Mouse (Mus musculus): ENCODE measurements around the gene Fabp6. TPM values are rescaled to one million over a fixed set of nuclear protein-coding genes. Genes with fewer than 3 reads are reported as not detected.

The Fabp6 gene
- not detected in 2 replicates for polyA plus RNA-seq (2012; ENCODE audit: insufficient read depth, insufficient read length, low replicate concordance, missing spikeins)

- Histone ChIP-seq H3K27ac (ENCODE audit: insufficient read depth, low read depth, low read length) (no peak within 1 kb of the TSS), H3K4me1 (ENCODE audit: control insufficient read depth, insufficient read depth, low read length) (no peaks in the 10 kb centered on the region), H3K4me3 (ENCODE audit: insufficient read depth, low read depth, low read length) (no peak within 1 kb of the TSS)
- 94% methylated on average over 5 of the region's 5 CpGs for WGBS
- TF ChIP-seq CTCF (IDR thresholded peaks at IDR 0.05; ENCODE audit: insufficient read depth, low read depth, low read length), result no peak
- TF ChIP-seq POLR2A (IDR thresholded peaks at IDR 0.05; ENCODE audit: insufficient read depth, low read depth, low read length), result no peak
These were observed at the start of gene Fabp6 for GRCm38 (mm10) chr11:43601440-43601839. Gene Fabp6, minus strand, starts transcription at chr11:43601540.

GRCm38 (mm10) chr11:43645286-43645685 is 43.9 kb upstream of the Fabp6 start:
- no peak overlapping the region for H3K4me3 ChIP-seq (ENCODE audit: insufficient read depth, low read depth, low read length)
- TF ChIP-seq CTCF (IDR thresholded peaks at IDR 0.05; ENCODE audit: insufficient read depth, low read depth, low read length) (no peak), POLR2A (IDR thresholded peaks at IDR 0.05; ENCODE audit: insufficient read depth, low read depth, low read length) (no peak)
- WGBS, result 89% methylated on average over 3 of the region's 3 CpGs
- peaks cover 6% of the 10 kb centered on the region for H3K4me1 ChIP-seq (ENCODE audit: control insufficient read depth, insufficient read depth, low read length)
- H3K27ac ChIP-seq (ENCODE audit: insufficient read depth, low read depth, low read length), result no peak overlapping the region

GRCm38 (mm10) chr11:43643180-43643591 is 41.8 kb upstream of the Fabp6 start:
- 9% methylated on average over 2 of the region's 2 CpGs for WGBS
- H3K4me1 ChIP-seq (ENCODE audit: control insufficient read depth, insufficient read depth, low read length), result peaks cover 6% of the 10 kb centered on the region
- no peak overlapping the region for H3K4me3 ChIP-seq (ENCODE audit: insufficient read depth, low read depth, low read length)
- no peak overlapping the region for H3K27ac ChIP-seq (ENCODE audit: insufficient read depth, low read depth, low read length)
- TF ChIP-seq CTCF (IDR thresholded peaks at IDR 0.05; ENCODE audit: insufficient read depth, low read depth, low read length), result no peak
- TF ChIP-seq POLR2A (IDR thresholded peaks at IDR 0.05; ENCODE audit: insufficient read depth, low read depth, low read length), result no peak

GRCm38 (mm10) chr11:43638486-43638885 is 37.1 kb upstream of the Fabp6 start:
- WGBS, result 98% methylated on average over 3 of the region's 3 CpGs

GRCm38 (mm10) chr11:43636761-43637160 is 35.4 kb upstream of the Fabp6 start:
- no peak overlapping the region for H3K27ac ChIP-seq (ENCODE audit: insufficient read depth, low read depth, low read length)
- TF ChIP-seq POLR2A (IDR thresholded peaks at IDR 0.05; ENCODE audit: insufficient read depth, low read depth, low read length), result no peak
- no peak for TF ChIP-seq CTCF (IDR thresholded peaks at IDR 0.05; ENCODE audit: insufficient read depth, low read depth, low read length)

More at GRCm38 (mm10) chr11:43638486-43638885, 37.1 kb upstream of the Fabp6 start:
- no peak overlapping the region for H3K27ac ChIP-seq (ENCODE audit: insufficient read depth, low read depth, low read length)
- H3K4me1 ChIP-seq (ENCODE audit: control insufficient read depth, insufficient read depth, low read length), result peaks cover 14% of the 10 kb centered on the region
- no peak for TF ChIP-seq CTCF (IDR thresholded peaks at IDR 0.05; ENCODE audit: insufficient read depth, low read depth, low read length)
- no peak for TF ChIP-seq POLR2A (IDR thresholded peaks at IDR 0.05; ENCODE audit: insufficient read depth, low read depth, low read length)
- no peak overlapping the region for H3K4me3 ChIP-seq (ENCODE audit: insufficient read depth, low read depth, low read length)

DNA sequence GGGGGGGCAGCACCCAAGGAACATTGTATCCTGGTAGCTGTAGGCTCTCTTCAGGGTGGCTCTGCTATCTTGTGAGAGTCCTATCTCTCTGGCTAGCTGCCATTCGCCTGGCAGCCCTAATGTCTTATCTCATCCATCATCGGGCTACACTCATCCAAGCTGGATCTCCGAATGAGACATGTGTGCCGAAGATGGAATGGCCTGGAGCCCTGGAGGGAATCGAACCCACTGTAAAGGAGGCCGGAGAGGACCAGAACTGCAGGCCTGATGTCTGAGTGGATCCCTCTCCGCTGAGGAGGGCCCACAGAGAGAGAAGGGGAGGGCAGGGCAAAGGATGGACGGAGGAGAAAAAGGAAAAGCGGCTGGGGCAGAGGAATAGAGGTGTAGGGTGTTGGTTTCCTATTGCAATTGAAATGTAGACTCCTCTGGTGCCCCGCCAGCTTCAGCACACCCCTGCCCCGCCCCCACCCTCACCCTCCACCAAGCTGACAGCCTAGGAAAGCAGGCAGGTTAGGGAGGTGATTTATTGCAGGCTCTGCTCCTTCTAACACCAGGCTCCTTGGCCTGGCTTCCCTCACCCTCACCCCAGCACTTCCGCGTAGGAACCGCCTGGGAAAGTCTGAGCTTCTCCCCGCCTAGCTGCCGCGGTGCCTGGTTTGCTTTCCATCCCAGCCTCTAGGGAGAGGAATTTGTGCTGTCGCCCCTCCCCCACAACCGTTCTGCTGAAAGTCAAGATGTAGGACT is 32.5 kb upstream of the Fabp6 start:
- TF ChIP-seq CTCF (IDR thresholded peaks at IDR 0.05; ENCODE audit: insufficient read depth, low read depth, low read length) (no peak), POLR2A (IDR thresholded peaks at IDR 0.05; ENCODE audit: insufficient read depth, low read depth, low read length) (no peak)
- Histone ChIP-seq H3K27ac (ENCODE audit: insufficient read depth, low read depth, low read length) (no peak overlapping the region), H3K4me3 (ENCODE audit: insufficient read depth, low read depth, low read length) (no peak overlapping the region), H3K4me1 (ENCODE audit: control insufficient read depth, insufficient read depth, low read length) (peaks cover 18% of the 10 kb centered on the region)
- 38% methylated on average over 19 of the region's 19 CpGs for WGBS

More at GRCm38 (mm10) chr11:43636761-43637160, 35.4 kb upstream of the Fabp6 start:
- 72% methylated on average over 4 of the region's 4 CpGs for WGBS
- H3K4me3 ChIP-seq (ENCODE audit: insufficient read depth, low read depth, low read length), result no peak overlapping the region
- H3K4me1 ChIP-seq (ENCODE audit: control insufficient read depth, insufficient read depth, low read length), result peaks cover 18% of the 10 kb centered on the region

GRCm38 (mm10) chr11:43633165-43633564 is 31.8 kb upstream of the Fabp6 start:
- no peak overlapping the region for H3K4me3 ChIP-seq (ENCODE audit: insufficient read depth, low read depth, low read length)
- H3K27ac ChIP-seq (ENCODE audit: insufficient read depth, low read depth, low read length), result no peak overlapping the region
- peaks cover 18% of the 10 kb centered on the region for H3K4me1 ChIP-seq (ENCODE audit: control insufficient read depth, insufficient read depth, low read length)
- 77% methylated on average over 6 of the region's 6 CpGs for WGBS
- no peak for TF ChIP-seq CTCF (IDR thresholded peaks at IDR 0.05; ENCODE audit: insufficient read depth, low read depth, low read length)
- TF ChIP-seq POLR2A (IDR thresholded peaks at IDR 0.05; ENCODE audit: insufficient read depth, low read depth, low read length), result no peak

DNA sequence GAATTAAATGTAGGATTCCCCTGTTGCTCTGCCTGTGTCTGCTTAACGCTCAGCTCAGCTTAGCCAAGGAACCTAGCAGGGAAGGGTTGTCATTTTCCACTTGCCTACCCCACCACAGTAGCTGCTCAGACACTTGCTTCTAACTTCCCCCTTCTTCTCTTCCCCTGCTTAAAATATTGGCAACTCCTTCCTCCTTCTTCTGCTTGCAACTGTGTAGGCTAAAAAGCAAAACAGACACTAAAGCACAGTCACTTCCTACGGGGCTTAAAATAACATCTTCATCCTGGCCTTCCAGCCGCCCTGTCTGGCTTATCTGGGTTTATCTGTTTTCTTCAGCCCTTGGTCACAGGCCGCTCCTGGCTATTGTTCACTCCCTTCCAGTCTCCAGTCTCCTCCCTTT is 31.2 kb upstream of the Fabp6 start:
- Histone ChIP-seq H3K4me3 (ENCODE audit: insufficient read depth, low read depth, low read length) (no peak overlapping the region), H3K27ac (ENCODE audit: insufficient read depth, low read depth, low read length) (peak overlapping the region; percentile 64), H3K4me1 (ENCODE audit: control insufficient read depth, insufficient read depth, low read length) (peaks cover 18% of the 10 kb centered on the region)
- 37% methylated on average over 4 of the region's 4 CpGs for WGBS
- no peak for TF ChIP-seq POLR2A (IDR thresholded peaks at IDR 0.05; ENCODE audit: insufficient read depth, low read depth, low read length)
- TF ChIP-seq CTCF (IDR thresholded peaks at IDR 0.05; ENCODE audit: insufficient read depth, low read depth, low read length), result no peak

- no peak for TF ChIP-seq POLR2A (IDR thresholded peaks at IDR 0.05; ENCODE audit: insufficient read depth, low read depth, low read length)
- TF ChIP-seq CTCF (IDR thresholded peaks at IDR 0.05; ENCODE audit: insufficient read depth, low read depth, low read length), result no peak
- WGBS, result 96% methylated on average over 9 of the region's 9 CpGs
These were observed 30.3 kb upstream of the Fabp6 start for GRCm38 (mm10) chr11:43631645-43632044.

More at GRCm38 (mm10) chr11:43631645-43632044, 30.3 kb upstream of the Fabp6 start:
- Histone ChIP-seq H3K4me1 (ENCODE audit: control insufficient read depth, insufficient read depth, low read length) (peaks cover 25% of the 10 kb centered on the region), H3K27ac (ENCODE audit: insufficient read depth, low read depth, low read length) (no peak overlapping the region), H3K4me3 (ENCODE audit: insufficient read depth, low read depth, low read length) (no peak overlapping the region)
